Mouse (Mus musculus) heart, adult 2 months (tissue): Measurements from ENCODE around the gene Pithd1.

Experiments
- CTCF ChIP-seq: fragments of 200-600 bp; IDR thresholded peaks from 2 replicates; pipeline ENCODE4 v1.8.1; 2022; ENCODE audit warnings: antibody characterized with exemption, mild to moderate bottlenecking, moderate library complexity
- EP300 ChIP-seq: fragments of 200-500 bp; IDR thresholded peaks from 2 replicates; pipeline ENCODE4 v1.6.1; 2011; ENCODE audit warnings: low read depth, low read length, control low read depth; ENCODE audit not compliant: insufficient read depth
- POLR2A ChIP-seq: fragments of 200-500 bp; IDR thresholded peaks from 2 replicates; pipeline ENCODE4 v1.6.1; 2011; ENCODE audit warnings: mild to moderate bottlenecking, low read depth, low read length, control low read depth; ENCODE audit not compliant: insufficient read depth

DNA sequence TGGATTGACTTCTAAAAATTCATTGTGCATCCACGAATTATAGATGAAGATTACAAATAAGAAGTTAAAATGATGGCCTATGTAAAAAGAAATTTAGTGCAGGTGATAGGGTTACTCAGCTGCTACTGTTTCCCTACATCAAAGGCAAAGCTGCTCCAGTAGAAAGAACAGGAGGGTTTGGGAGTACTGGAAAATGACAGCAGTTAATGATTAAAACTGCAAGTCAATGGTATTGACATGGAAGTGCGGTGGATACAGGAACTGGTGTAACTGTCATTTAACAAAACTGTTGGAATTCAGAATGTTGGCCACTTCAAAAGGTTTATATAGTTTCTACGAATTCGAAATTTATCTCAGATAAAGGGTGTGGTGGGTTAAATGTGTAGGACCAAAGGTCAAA, 8.1 kb upstream of the Pithd1 start:
- no peak for TF ChIP-seq POLR2A
- no peak for TF ChIP-seq CTCF
- no peak for TF ChIP-seq EP300
